ENCODE assay signal across 29 mouse cellular contexts in genomic region chr1:152990067-152990466, GRCm38 (mm10). TPM values are rescaled to one million over a fixed set of nuclear protein-coding genes. Genes with fewer than 3 reads are reported as not detected.
A peak's percentile ranks its signal among the peaks of the same experiment; 100 is the strongest.
DNase-seq lines count a peak whose midpoint lies in the region; ATAC-seq and TF ChIP-seq lines count a peak whose summit lies in the region.
"Had no signal": no experiment of that assay in that cellular context is flagged by ENCODE, and none has a peak within 500 bp of the region (broad histone marks: within the 10 kb centered on the region; RNA-seq: fewer than 3 reads in every experiment).

No protein-coding gene starts in this region.

- no peak for TF ChIP-seq POLR2A in embryonic fibroblast, embryonic 13.5 days (IDR thresholded peaks at IDR 0.05; ENCODE audit: low read depth, low read length)

- no peak overlapping the region for H3K4me2 ChIP-seq in midbrain, embryonic 11.5 days
- H3K4me2 ChIP-seq in midbrain, embryonic 14.5 days (ENCODE audit: low read length) = no peak overlapping the region
- H3K4me2 ChIP-seq: embryonic facial prominence, embryonic 12.5 days; embryonic facial prominence, embryonic 15.5 days; forebrain, embryonic 12.5 days; forebrain, embryonic 15.5 days; heart, embryonic 13.5 days; hindbrain, embryonic 14.5 days had no signal

- no peak overlapping the region for H3K9ac ChIP-seq in midbrain, embryonic 11.5 days (ENCODE audit: low read length)
- H3K9ac ChIP-seq in midbrain, embryonic 14.5 days (replicated peaks; ENCODE audit: low read length) = no peak overlapping the region
- H3K9ac ChIP-seq: embryonic facial prominence, embryonic 12.5 days; embryonic facial prominence, embryonic 15.5 days; forebrain, embryonic 12.5 days; forebrain, embryonic 15.5 days; heart, embryonic 13.5 days; hindbrain, embryonic 14.5 days had no signal

- no peak overlapping the region for H3K27ac ChIP-seq in midbrain, embryonic 11.5 days (ENCODE audit: low read depth, low read length)
- H3K27ac ChIP-seq in midbrain, embryonic 14.5 days (replicated peaks; ENCODE audit: low read depth, low read length) = no peak overlapping the region
- 0 out of 2 replicates have a peak overlapping the region, but pooled peaks have one; percentile 12 for H3K27ac ChIP-seq in embryonic fibroblast, embryonic 13.5 days (ENCODE audit: insufficient read depth, low read length)
- H3K27ac ChIP-seq: embryonic facial prominence, embryonic 12.5 days; embryonic facial prominence, embryonic 15.5 days; forebrain, embryonic 12.5 days; forebrain, embryonic 15.5 days; heart, adult 2 months; heart, embryonic 10.5 days; heart, embryonic 13.5 days; hindbrain, embryonic 14.5 days; hindbrain, postnatal 0 days had no signal

- H3K4me3 ChIP-seq in midbrain, embryonic 11.5 days (ENCODE audit: low read depth, low read length) = no peak overlapping the region
- H3K4me3 ChIP-seq in midbrain, embryonic 14.5 days (replicated peaks; ENCODE audit: low read depth, low read length) = no peak overlapping the region
- no peak overlapping the region for H3K4me3 ChIP-seq in embryonic fibroblast, embryonic 13.5 days (ENCODE audit: insufficient read depth, low read length)
- H3K4me3 ChIP-seq: embryonic facial prominence, embryonic 12.5 days; embryonic facial prominence, embryonic 15.5 days; erythroblast, embryonic 14.5 days; forebrain, embryonic 12.5 days; forebrain, embryonic 15.5 days; heart, adult 2 months; heart, embryonic 10.5 days; heart, embryonic 13.5 days had no signal

- no peaks in the 10 kb centered on the region for H3K4me1 ChIP-seq in midbrain, embryonic 11.5 days (ENCODE audit: control insufficient read depth, insufficient read depth, low read length)
- no peaks in the 10 kb centered on the region for H3K4me1 ChIP-seq in midbrain, embryonic 14.5 days (ENCODE audit: control insufficient read depth, insufficient read depth, low read length)
- no peaks in the 10 kb centered on the region for H3K4me1 ChIP-seq in embryonic fibroblast, embryonic 13.5 days (ENCODE audit: control insufficient read depth, insufficient read depth, low read length)
- H3K4me1 ChIP-seq: embryonic facial prominence, embryonic 15.5 days; forebrain, embryonic 12.5 days; heart, embryonic 10.5 days; heart, embryonic 13.5 days had no signal

- no peaks in the 10 kb centered on the region for H3K27me3 ChIP-seq in midbrain, embryonic 11.5 days (ENCODE audit: control insufficient read depth, insufficient read depth, low read length)
- no peaks in the 10 kb centered on the region for H3K27me3 ChIP-seq in midbrain, embryonic 14.5 days (ENCODE audit: control insufficient read depth, insufficient read depth, low read length)
- H3K27me3 ChIP-seq: embryonic facial prominence, embryonic 12.5 days; embryonic facial prominence, embryonic 15.5 days; forebrain, embryonic 12.5 days; forebrain, embryonic 15.5 days; heart, embryonic 13.5 days had no signal

- H3K36me3 ChIP-seq in midbrain, embryonic 11.5 days (ENCODE audit: control insufficient read depth, insufficient read depth, low read length) = no peaks in the 10 kb centered on the region
- no peaks in the 10 kb centered on the region for H3K36me3 ChIP-seq in midbrain, embryonic 14.5 days (ENCODE audit: control insufficient read depth, insufficient read depth, low read length)
- H3K36me3 ChIP-seq: embryonic facial prominence, embryonic 12.5 days; embryonic facial prominence, embryonic 15.5 days; forebrain, embryonic 12.5 days; forebrain, embryonic 15.5 days; G1E; heart, embryonic 10.5 days; heart, embryonic 13.5 days had no signal

- TF ChIP-seq CTCF in embryonic fibroblast, embryonic 13.5 days (IDR thresholded peaks at IDR 0.05; ENCODE audit: borderline replicate concordance, insufficient read depth, low read length) = no peak

- WGBS in midbrain, embryonic 11.5 days = 90% methylated on average over 5 of the region's 5 CpGs
- WGBS in midbrain, embryonic 14.5 days = 90% methylated on average over 5 of the region's 5 CpGs

- DNase-seq in frontal cortex, postnatal 10 days (ENCODE audit: low spot score in 2 of 2) = no peak
- DNase-seq in midbrain, embryonic 11.5 days (ENCODE audit: low spot score, missing footprints) = peak; percentile 72
- no peak for DNase-seq in midbrain, embryonic 14.5 days
- no peak for DNase-seq in kidney, adult 9 months
- DNase-seq: adrenal gland, postnatal 10 days; adrenal gland, postnatal 36 days; cerebellum, adult 11 months; cerebellum, adult 2 months; cerebellum, adult 9-11 months; cerebellum, postnatal 25 days; gastrocnemius, postnatal 10 days; gastrocnemius, postnatal 36 days; heart, adult 2 months; heart, postnatal 14 days; heart, postnatal 4 days had no signal

- peak; percentile 79 for ATAC-seq in frontal cortex, adult (ENCODE audit: low TSS enrichment)
- ATAC-seq in midbrain, embryonic 11.5 days (ENCODE audit: low FRiP score) = no peak
- no peak for ATAC-seq in midbrain, embryonic 14.5 days (ENCODE audit: low FRiP score, low TSS enrichment)
- ATAC-seq: forebrain, embryonic 15.5 days; hindbrain, postnatal 0 days; inflammation-experienced regulatory T-cells, adult 6 months; Patski had no signal

- no peaks in the 10 kb centered on the region for H3K9me3 ChIP-seq in midbrain, embryonic 11.5 days (ENCODE audit: control insufficient read depth, low read length)
- no peaks in the 10 kb centered on the region for H3K9me3 ChIP-seq in midbrain, embryonic 14.5 days (ENCODE audit: control insufficient read depth, low read length)
- H3K9me3 ChIP-seq: embryonic facial prominence, embryonic 12.5 days; embryonic facial prominence, embryonic 15.5 days; forebrain, embryonic 12.5 days; forebrain, embryonic 15.5 days; G1E; heart, embryonic 10.5 days; heart, embryonic 13.5 days had no signal

RNA-seq across cellular contexts. Expression of gene Nmnat2, which starts 35.3 kb away (rescaled TPM):
- polyA plus RNA-seq in midbrain, embryonic 11.5 days (2014; fragmentation: Nextera tagmentation; extraction: Ambion mirVana) = 15.0 and 20.4 TPM in 2 replicates
- polyA plus RNA-seq in midbrain, embryonic 14.5 days (2014; fragmentation: Nextera tagmentation; extraction: Ambion mirVana) = 83.2 and 93.7 TPM in 2 replicates
- polyA plus RNA-seq in embryonic fibroblast, embryonic 13.5 days (2011; ENCODE audit: insufficient read length, low read depth, missing spikeins) = 26.7 and 30.4 TPM in 2 replicates
- polyA plus RNA-seq: erythroblast, embryonic 14.5 days; G1E had no signal
